Mouse (Mus musculus) NIH3T3 (cell line): ENCODE data around the gene Mcm10.
"Not testable (repeated sequence)": the region's sequence is repeated elsewhere in the genome, so short reads cannot be mapped to it uniquely, and the experiment has no call there.

Experiments used
- DNase-seq: peaks from one replicate; pipeline ENCODE4 v3.0.0-alpha.2; 2012; ENCODE audit warnings: low read depth

Mcm10 gene

DNA sequence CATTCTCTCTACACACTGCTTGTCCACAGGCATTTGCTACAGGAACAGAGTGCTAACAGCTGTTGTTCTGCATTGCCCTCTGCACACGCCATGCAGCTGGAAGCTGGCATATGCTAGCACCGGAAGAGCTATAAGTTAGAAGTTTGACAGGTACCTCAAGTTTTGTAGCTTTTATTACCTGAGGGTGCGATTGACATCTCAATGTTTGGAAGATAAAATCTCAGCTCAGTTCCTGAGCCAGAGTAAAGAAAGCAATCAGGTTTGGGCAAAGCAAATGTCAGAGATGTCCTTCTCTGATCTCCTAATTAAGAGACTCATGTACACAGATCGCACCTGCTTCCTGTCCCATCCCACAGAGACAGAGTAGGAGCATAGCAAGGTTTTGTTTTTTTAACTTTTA lies 25.8 kb downstream of the Mcm10 start:
- DNase-seq: no peak

DNA sequence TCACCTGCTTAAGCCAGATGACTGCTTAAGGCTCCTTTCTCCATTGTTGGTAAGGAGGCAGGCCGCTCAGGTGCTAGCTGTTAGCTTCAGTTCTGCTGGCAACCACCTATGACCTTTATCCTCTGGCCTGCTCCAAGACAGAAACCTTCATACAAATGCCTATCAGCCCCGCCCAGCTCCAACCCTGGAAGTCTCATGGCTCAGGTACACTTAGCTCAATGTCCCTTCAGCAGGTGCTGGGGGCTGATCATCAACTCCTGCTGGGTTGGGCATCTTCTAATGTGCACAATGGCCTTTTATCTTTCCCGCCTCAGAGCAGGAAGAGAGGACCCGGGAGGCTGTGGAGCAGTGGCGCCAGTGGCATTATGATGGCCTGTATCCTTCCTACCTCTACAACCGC lies 27.6 kb downstream of the Mcm10 start:
- DNase-seq: no peak

DNA sequence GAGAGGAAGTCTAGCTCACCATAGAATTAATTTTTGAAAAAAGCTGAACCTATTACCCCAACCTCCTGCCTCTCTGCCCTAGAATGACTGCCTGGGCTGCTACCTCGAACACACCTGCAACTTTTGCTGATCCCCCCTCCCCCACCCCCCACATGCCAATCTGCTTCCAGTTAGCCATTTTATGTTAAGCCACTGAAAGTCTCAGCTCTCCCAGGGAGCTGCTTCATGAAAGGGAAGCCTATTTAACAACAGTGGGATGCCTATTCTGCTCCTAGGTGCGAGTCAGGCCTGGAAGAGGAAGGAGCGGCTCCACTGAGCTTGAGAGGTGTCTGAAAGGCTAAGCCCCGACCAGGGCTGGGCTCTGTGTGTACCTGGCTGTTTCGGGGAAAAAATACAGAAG lies 28.6 kb downstream of the Mcm10 start:
- DNase-seq: no peak

DNA sequence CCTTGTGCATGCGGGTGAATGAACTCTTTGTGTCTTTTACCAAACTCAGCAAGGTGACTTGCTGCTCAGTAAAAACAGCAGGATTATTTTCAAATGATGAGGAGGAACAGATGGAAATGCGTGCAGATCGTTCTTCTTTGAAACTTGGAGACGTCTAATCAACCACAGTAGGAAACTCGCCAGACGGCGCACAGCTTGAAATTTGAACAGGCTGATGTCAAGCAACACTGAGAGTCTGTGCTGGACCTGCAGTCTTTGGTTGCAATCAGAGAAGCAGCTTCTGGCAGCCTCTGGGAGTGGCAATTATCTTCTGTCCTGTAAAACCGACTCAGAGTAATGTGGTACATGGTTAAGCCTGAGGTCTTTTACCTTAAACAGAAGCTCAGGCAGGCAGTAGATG lies 34.5 kb downstream of the Mcm10 start:
- no peak for DNase-seq

DNA sequence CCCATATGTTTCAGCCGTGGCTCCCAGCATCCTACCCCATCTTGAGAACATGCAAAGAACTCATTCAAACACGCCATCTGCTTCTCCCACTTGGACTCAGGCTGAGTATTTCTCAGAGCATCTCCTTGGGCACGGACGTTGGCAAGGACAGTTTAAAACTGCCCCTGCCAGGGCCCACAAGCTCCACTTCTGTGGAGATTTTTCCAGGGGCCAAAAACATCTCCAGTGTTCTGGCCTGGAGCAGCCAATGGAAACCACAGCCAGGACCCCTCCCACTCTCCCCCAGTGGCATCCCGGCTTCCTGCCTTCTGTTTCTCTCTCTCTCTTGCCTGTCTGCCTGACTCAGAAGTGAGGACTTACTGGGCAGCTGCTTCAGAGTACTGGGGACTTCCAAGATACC lies 36.8 kb downstream of the Mcm10 start, which contains the start of gene Ucma:
TSS of gene Ucma (plus strand) at position 316 of the 400 bp plus-strand sequence.
- DNase-seq: no peak

DNA sequence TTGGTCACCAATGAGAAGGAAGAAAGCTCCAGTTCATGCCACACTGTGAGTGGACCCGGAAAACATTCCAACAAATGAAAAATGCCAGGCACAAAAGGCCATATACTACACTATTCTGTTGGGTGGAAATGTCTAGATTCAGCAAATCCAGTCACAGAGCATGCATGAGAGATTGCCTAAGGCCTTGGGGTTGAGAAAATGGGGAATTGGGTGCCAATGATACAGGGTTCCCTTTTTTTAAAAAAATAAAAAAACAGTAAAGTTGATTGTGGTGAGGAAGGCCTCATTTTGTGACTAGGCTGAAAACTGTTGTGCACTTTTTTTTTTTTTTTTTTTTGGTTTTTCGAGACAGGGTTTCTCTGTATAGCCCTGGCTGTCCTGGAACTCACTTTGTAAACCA lies 43.5 kb downstream of the Mcm10 start:
- DNase-seq: no peak

DNA sequence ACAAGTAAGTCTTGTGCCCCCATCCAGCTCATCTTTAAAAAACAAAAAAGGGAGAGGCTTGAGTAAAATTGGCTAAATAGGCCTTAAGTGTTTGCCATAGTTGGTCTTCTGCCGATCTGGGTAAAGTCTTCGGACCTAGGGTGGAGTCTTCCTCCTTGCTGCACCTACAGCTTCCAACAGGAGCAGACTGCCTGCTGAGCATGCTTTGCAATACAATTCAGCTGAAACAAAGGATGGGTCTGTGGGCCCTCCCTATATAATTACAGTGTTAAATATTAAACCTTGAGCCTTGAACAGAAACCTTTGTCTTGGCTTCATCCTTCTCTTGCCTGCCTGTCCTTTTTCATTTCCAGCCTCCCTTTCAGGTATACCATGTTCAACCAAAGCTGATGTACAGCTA lies 44.8 kb downstream of the Mcm10 start:
- no peak for DNase-seq

DNA sequence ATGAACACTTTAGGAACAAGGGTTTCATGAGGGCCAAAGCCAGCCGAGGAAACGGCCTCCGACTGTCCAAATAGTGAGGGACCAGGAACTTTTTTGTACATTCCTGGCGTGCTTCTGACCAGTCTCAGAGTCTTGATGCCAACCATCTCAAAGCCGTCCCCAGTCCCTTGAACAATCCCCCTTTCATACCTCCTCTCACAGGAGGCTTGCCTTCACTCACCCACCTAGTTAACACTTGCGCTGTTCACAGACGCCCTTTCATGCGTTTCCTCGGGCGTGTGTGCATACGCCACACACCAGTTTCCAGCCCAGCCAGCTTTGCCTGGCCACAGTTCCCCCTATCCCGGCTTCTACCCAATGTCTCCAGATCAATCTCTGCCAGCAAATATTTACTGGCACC lies 54.6 kb downstream of the Mcm10 start:
- DNase-seq: no peak

DNA sequence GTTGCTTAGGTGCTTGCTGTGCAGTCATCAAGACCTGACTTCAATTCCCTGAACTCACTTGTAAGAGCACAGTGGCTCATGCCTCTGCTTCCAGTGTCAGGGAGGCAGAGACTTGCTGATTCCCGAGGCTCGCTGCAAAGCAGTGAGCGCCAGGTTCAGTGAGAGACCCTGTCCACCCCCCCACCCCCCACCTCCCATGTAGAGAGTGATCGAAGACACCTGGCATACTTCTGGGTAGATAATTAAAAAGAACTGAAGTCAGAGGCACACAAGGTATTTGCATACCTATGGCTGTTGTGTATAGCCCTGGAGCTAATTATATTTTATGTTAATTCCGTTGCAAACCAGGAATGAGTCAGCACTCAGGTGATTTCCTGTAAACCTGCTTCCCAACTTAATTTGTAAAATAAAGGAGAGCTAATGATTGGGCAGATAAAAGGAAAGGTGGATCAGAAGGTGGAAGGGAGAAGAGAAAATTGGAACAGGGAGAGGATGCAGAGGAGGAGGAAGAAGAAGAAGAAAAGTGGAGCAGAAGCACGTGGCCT lies 58.3 kb downstream of the Mcm10 start:
- DNase-seq: no peak

DNA sequence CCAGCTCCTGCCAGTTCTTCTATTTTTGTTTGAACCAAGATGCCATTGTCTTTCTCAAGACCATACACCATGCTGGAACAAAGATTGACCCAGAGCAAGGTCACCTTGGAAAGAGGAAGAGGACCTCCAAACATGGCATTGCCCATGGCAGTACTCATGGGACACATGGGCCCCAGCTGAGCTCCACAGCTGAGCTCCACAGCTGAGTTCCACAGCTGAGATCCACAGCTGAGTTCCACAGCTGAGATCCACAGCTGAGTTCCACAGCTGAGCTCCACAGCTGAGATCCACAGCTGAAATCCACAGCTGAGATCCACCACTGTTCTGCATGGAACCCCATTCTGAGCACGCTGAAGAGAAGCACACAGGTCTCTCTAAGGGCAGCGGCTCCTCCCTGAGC lies 61.6 kb downstream of the Mcm10 start:
- no peak for DNase-seq

DNA sequence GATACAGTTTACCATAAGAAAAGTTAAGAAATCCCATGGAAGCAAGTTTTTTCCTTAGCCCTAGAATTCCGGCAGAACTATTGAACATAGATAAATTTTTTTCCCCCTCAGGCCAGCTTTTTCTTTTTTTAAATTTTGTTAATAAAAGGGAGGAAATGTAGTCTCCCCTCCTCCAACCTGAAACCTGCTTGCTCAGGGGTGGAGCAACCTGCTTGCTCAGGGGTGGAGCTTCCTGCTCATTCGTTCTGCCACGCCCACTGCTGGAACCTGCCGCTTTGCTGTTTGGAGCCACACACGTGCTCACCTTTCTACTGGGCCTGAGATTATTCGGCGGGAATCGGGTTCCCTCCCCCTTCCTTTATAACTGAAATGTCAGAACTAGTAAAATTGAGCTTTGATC lies 62.9 kb downstream of the Mcm10 start:
- DNase-seq: not testable (repeated sequence)

DNA sequence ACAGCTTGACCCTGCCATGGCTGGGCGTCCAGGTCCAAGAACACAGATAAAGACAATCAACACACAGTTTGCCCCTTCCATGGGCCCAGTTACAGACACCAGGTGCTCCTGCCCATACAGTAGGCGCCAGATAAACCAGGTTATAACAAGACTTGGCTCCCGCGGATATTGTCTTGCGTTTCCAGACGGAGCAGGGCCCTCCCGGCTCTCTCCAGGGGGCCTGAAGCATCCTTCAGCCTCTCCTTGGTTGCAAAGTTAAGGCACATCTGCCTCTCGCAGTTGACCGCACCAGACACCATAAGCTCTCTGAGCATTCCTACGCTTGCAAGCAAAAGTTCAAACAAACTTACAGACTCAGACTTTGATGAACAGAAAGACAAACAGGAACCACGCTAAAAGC lies 71.7 kb downstream of the Mcm10 start:
- no peak for DNase-seq
